Mouse (Mus musculus): ENCODE results near the gene Gatad2b. TPM values are rescaled to one million over a fixed set of nuclear protein-coding genes. Genes with fewer than 3 reads are reported as not detected.
A peak's percentile ranks its signal among the peaks of the same experiment; 100 is the strongest.
"Not testable (repeated sequence)": the region's sequence is repeated elsewhere in the genome, so short reads cannot be mapped to it uniquely, and the experiment has no call there.

Gene Gatad2b
- total RNA-seq (2021) = 100 to 1,000 TPM in 1 of 2 experiments, 10 to 100 TPM in 1; 90.7 to 105 TPM
- long read RNA-seq, experiment 1, partial matches to known transcripts = 0 of 5 reads
- long read RNA-seq, experiment 1, other reads (novel, unspliced or antisense) = 5 of 5 reads
- long read RNA-seq, experiment 2, partial matches to known transcripts = 2 of 9 reads
- long read RNA-seq, experiment 2, other reads (novel, unspliced or antisense) = 7 of 9 reads

DNA sequence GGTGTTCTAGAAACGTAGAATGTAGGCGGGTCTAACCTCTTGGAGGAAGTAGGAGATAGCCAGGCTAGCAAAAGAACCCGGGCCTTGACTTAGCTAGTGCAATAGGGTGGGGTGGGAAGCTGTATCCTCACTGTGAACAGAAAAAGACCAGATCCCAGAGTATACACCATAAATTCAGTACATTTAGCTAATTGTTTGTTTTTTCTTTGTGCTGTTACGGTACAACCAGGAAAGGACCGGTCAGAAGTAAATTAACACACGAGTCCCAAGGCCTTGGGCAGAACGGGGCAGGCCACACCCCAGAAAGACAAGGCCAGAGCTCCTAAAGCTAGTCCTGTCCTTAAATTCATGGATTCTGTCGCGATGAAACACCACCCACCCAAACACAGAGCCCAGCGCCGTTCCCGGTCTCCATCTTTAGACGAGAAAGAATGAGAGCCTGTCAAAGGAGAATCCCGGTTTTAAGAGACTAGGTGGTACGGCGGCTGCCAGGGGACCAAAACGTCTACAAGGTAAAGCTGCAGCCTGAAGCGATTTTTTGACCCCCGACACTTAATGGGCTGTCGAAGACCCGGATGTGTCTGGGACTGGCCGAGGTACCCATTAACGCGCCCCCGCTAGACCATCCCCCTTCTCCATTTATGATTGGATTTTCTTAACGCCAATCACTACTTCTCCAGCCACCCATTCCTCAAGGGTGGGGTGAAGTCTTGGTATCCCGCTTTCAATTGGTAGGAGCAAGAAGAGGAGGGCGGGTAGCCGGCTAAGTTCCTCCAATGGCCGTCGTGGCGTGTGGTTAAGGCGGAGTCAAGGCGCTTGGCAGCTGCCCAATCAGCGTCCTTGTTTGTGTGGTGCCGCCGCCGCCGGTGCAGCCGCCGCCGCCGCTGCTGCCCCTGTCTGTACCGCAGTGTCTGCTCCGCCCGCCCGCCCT is at the start of gene Gatad2b:
TSS of gene Gatad2b (plus strand) at position 834 of the 931 bp plus-strand sequence.
- peak; percentile 91 to 96 for DNase-seq (ENCODE audit: low spot score in 2 of 2)

DNA sequence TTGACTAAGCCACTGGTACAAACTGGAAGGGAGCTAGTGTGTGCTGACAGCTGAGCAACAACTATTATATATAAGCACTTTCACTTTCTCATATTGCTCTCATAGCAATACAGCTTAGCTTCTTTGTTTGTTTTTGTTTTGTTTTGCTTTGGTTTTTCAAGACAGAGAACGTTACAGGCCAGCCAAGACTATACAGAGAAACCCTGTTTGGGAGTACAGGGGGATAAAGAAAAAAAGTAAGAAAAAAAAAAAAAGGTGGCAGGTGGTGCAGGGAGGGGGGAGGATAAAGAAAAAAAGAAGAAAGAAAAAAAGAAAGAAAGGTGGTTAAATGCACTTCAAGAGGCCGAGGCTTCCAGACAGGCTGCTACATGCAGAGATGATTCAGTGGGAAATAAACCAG is 47.6 kb upstream of the Gatad2b start:
- DNase-seq (ENCODE audit: low spot score in 2 of 2) = no peak

DNA sequence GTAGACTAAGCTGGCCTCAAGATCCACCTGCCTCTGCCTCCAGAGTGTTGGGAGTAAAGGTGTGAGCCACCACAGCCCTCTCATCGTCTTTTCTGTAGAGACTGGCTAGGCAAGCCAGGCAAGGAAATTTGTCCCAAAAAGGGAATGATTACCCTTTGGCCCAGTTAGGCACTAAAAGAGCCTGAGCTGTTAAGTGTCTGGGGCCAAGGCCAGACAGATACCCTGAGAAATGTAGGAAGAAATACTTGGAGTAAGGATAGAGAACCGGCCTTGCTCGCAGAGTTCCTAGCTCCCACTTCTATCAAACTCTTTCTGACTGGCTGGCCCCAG is 45.4 kb upstream of the Gatad2b start:
- DNase-seq (ENCODE audit: low spot score in 2 of 2) = no peak

DNA sequence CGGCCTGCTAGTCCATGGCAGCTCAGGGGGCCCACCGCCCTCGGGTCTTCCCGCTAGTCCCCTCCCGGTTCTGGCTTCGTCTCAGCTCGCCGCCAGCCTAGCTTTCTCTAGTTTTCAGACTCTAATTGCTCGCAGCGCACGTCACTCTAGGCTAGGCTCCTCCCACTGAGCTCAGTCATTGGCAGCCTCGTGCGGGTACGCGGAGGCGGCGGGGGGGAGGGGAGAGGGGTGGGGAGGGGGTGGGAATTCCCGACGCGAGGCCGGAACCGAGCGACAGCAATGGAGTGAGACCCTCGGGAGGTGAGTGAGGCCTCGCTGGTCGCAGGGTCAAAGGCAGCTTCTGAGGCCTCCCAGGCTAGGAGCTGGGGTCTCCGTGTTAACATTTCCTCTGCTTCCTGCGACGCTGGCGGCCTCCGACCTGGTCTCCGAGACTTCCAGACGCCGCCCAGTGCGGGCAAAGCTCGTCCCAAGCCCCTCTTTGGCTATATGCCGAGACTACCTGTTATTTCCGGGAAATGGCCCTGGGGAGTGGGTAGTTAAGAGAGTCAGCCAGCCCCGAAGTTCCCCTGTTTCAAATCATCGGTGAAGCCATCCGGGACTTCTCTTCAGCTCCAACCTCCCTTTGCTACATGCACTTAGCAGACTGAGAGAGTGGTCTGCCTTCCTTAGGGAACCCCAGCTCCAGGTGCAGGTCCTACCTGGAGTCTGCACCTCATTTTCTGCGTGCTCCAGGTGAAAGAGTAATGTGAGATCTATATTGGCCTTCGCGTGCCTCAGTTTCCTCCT is 44.8 kb upstream of the Gatad2b start, which contains the start of gene Slc39a1:
TSS of gene Slc39a1 (plus strand) at position 213 of the 786 bp plus-strand sequence.
- peak; percentile 60 to 83 for DNase-seq (ENCODE audit: low spot score in 2 of 2)

DNA sequence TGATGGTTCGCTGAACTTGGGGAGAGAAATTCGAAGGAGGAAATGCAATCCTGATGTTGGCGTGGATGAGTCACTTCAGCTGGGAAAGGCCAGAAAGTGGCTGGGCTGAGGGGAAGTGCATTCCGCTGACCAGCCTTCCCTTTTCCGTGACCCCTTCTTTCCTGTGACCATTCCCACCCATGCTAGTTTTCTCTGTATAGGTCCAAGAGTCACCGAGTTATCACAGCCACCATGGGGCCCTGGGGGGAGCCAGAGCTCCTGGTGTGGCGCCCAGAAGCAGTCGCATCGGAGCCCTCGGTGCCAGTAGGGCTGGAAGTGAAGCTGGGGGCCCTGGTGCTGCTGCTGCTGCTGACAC is 44.3 kb upstream of the Gatad2b start:
- DNase-seq (ENCODE audit: low spot score in 2 of 2) = no peak

DNA sequence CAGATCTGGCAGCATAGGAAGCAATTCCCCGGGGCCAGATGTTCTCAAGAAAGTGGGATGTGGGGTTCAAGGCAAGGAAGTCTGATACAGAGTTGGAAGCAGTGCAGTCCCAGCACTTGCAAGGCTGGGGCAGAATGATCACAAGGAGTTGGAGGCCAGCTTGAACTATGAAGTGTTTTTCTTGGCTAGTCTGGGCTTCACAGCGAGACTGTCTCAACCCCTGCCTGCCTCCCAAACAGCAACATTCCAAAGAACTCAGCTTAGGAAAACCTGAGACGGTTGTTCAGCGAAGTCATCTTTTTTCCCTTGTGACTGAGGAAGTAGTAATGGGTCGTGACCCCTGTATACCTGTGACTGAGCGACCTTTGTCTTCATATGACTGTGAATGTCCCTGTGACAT is 42.2 kb upstream of the Gatad2b start:
- no peak for DNase-seq (ENCODE audit: low spot score in 2 of 2)

DNA sequence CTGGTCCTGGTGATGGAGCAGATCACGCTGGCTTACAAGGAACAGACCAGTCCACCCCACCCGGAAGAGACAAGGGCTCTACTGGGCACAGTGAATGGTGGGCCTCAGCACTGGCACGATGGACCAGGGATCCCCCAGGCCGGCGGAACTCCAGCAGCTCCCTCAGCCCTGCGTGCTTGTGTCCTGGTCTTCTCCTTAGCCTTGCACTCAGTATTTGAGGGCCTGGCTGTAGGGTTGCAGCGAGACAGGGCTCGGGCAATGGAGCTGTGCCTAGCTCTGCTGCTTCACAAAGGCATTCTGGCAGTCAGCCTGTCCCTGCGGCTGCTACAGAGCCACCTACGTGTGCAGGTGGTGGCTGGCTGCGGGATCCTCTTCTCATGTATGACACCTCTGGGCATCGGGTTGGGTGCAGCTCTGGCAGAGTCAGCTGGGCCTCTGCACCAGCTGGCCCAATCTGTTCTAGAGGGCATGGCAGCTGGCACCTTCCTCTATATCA is 41.2 kb upstream of the Gatad2b start:
- not testable (repeated sequence) for DNase-seq (ENCODE audit: low spot score in 2 of 2)

DNA sequence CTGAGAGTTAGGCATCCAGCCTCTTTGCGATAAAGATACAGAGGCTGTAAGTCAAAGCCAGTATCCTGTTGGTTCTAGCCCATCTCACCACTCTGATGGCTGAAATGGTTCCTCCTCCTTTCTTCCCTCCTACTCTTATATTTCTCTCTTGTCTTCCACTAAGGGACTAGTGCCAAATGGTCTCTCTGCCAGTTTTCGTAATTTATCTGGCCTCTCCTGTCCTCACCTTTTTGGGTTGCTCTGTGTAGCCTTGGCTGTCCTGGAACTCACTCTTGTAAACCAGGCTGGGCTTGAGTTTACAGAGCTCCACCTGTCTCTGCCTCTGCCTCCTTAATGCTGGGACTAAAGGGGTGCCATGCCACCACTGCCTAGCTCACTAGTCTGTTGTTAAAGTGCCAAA is 40.3 kb upstream of the Gatad2b start:
- not testable (repeated sequence) for DNase-seq (ENCODE audit: low spot score in 2 of 2)

DNA sequence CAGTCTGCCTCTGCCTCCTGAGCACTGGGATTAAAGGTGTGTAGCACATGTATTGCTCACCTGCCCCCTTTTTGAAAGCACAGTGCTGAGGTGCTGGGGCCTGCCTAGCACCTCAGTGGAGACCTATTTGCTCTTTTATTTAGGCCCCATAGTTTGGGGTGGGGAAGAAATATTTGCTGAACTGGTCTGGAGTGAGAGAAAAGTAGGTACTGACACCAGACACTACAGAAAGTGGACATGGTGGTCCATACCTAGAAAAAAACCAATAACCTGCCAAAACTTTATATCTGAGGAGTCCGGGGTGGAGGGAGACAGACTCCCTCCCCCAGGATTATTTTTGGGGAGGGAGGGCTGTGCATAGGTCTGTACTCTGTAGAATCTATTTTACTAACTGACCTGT is 39.8 kb upstream of the Gatad2b start:
- DNase-seq (ENCODE audit: low spot score in 2 of 2) = not testable (repeated sequence)

DNA sequence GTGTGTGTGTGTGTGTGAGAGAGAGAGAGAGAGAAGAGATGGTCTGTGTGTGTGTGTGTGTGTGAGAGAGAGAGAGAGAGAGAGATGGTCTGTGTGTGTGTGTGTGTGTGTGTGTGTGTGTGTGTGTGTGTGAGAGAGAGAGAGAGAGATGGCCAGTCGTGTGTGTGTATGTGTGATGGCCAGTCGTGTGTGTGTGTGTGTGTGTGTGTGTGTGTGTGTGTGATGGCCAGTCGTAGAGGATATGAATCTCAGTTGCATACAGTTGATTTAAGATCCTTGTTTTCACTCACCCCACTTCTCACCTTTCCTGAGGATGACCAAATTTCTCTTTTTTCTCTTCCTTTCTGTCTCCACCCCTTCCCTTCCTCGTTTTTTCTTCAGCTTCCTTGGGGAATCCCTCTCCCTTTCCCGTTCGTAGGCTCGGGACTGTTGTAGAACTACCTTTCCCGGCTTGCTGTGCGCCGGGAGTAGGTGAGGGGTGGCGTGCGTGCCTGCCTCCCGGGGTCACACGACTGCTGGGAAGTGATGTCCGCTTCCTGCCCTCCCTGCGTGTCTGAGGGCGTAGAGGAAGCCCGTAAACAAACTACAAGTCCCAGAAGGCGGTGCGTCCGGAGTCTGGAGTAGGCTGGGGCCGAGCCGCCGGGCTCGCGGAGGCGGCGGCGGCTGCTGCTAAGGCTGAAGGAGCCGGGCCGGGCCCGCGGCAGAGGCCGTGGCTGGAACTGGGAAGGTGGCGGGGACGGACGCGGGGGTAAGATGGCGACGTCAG is 39.1 kb upstream of the Gatad2b start, which contains the start of gene Crtc2:
TSS of gene Crtc2 (plus strand) at position 511 of the 766 bp plus-strand sequence.
- peak; percentile 54 to 89 for DNase-seq (ENCODE audit: low spot score in 2 of 2)

DNA sequence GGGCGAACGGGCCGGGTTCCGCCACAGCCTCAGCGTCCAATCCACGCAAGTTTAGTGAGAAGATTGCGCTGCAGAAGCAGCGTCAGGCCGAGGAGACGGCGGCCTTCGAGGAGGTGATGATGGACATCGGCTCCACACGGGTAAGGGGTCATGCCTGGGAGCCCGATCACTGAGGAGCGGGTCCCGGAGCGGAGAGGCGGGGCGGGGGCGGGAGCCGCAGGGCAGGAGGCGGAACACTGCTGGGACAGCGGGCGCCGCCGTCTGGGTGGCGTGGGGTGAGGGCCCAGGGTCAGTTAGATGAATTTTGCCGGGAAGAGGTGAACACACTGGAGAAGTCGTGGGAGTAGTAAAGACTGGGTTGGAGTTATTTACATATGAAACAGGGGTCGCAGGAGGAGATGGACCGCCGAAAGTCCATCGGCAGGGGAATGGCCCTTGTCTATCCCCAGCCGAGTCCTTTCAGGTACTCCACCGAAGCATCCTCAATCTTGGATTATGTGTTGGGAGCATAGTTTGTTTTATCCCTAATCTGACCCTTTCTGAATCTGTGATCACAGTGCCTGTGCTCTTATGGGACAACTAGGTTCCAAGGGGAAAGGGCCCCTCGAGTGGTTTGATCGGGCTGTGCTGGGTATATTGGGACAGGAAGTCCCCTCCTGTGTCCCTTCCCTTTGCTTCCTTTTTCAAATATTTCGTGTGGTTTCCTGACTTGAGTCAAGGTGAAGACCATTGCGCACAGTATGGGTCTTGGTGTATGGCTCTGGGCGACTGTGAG is 38.4 kb upstream of the Gatad2b start:
- DNase-seq (ENCODE audit: low spot score in 2 of 2) = no peak

DNA sequence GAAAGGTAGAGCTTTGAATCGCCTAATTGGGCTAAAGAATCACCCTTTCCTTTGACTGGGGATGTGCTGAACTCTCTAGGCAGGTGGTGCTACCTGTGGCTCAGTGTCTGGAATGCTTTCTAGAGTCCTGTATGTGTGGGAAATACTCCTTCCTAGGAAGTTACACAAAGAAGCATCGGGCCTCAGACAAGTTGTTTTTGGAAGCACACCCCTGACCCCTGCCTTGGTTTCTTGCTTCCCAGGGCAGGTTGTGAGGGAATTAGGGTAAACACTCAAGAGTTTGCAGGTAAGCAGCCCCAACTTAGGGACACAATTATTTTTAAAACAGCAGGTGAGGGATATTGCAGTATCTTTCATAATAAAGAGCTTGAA is 37.8 kb upstream of the Gatad2b start:
- DNase-seq (ENCODE audit: low spot score in 2 of 2) = no peak

DNA sequence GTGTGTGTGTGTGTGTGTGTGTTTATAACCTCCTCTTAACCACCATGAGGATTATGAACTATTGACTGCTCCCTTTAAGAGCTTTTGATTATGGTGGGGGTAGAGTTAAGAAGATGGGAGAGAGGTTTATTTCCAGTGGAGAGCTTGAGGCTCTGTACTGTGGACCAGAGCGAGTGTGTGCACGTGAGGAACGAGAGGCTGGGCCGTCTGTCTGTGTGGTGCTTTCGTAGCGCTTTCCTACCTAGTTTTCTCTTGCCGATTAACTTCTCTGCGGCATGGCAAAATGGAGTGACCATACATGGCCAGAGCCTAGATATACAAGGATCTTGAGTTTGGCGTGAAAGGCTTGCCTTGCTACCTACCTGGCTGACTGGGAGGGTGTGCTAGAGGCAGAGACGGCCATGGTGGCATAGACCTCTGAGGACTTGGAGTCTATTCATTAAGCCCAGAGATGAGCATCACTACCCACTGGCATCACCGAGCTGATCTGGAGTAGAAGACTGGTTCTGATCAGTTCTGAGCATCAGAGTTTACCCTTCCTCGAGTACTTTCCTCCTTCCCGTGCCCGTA is 37.1 kb upstream of the Gatad2b start:
- no peak for DNase-seq (ENCODE audit: low spot score in 2 of 2)

DNA sequence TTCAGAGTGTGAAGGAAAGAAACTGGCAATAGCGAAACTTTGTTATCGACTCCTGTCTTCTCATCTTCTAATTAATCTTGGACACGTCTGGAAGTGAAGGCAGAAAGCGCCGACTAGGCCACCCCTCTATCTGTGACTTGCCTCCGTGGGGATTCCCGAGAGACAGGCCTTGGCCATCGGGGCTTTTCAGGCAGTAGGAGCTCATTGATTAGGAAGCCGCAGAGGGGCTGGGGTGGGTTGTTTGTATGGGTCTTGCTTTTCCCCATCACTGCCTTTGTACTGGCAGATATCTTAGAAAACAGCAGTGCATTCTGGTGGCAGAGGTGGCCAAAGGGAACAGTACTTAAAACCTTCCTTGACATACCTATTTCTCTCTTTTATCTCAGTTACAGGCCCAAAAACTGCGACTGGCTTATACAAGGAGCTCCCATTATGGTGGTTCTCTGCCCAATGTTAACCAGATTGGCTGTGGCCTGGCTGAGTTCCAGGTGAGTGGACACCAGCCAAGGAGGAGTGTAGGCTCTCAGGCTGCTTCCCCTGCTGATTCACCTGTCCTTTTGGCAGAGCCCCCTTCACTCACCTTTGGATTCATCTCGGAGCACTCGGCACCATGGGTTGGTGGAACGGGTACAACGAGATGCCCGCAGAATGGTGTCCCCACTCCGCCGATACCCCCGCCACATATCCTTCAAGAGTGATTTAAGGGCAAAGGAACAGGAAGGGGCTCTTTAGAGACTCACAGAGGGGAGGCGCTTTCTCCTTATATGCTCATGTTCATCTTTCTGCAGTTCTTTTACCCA is 36.0 kb upstream of the Gatad2b start:
- DNase-seq (ENCODE audit: low spot score in 2 of 2) = no peak

DNA sequence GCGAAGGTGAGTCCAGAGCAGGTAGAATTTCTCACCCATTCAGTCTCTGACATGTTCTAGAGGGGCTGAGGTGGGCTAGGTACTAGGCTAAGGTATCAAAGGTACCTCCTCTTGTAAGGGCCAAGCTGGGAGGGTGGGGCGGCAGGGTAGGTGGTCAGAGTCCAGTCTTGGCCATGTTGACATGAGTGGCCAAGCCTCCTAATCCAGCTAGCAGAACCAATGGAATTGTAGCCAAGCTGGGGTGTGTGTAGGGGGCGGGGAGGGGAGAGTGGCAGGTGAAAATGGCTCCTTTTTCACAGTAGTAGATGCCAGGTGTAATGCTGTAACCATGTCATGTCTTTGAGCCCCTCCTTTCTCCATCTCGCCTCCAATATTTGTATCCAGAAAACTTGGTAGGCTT is 34.5 kb upstream of the Gatad2b start:
- no peak for DNase-seq (ENCODE audit: low spot score in 2 of 2)

DNA sequence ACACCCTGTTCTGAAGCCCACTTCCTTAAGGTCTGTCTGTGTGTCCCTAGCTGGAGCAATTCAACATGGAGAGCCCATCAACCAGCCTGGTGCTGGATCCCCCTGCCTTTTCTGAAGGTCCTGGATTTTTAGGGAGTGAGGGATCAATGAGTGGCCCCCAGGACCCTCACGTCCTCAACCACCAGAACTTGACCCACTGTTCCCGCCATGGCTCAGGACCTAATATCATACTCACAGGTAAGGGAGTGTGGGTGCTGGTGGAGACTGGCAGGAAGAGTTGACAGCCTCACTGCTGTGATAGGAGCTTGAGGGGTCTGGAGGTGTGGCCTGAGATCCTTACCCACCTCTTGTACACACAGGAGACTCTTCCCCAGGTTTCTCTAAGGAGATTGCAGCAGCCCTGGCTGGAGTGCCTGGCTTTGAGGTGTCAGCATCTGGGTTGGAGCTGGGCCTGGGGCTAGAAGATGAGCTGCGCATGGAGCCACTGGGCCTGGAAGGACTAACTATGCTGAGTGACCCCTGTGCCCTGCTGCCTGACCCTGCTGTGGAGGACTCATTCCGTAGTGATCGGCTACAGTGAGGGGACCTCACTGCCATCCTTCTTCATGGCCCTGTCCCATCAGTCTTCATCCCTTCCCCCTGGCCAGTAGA is 29.7 kb upstream of the Gatad2b start:
- DNase-seq (ENCODE audit: low spot score in 2 of 2) = no peak

DNA sequence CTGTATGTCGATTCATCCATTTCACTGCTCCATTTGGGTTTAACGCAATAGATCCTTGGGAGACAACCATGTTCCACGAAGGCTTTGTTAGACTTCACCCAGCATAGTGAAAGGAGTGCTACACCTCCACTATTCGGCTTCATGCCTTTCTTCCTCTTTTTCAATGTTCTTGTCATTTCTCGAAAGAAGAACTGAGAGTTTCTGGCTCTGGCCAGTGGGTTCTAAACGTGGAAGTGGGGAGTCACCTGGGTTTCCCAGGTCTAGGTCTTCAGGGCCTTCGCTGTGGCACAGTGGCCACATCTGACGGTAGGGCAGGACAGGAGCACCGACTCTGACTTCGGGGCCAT is 28.3 kb upstream of the Gatad2b start:
- no peak for DNase-seq (ENCODE audit: low spot score in 2 of 2)

All from adrenal gland, postnatal 4 days (tissue).